Mouse (Mus musculus) testis, adult 10 weeks (tissue): ENCODE measurements around the gene Vsig2. TPM values are rescaled to one million over a fixed set of nuclear protein-coding genes. Genes with fewer than 3 reads are reported as not detected.

Experiments used
- polyA plus RNA-seq: library from polyadenylated mRNA; stranded (reverse); fragments of 350-450 nt; fragmentation: Illumina TruSeq; extraction: RNeasy Lipid Tissue Mini Kit (QIAGEN cat#74804); gene quantifications from one replicate; pipeline ENCODE4 v1.2.3, GENCODE M21; 2014; ENCODE audit warnings: low read depth, low replicate concordance

Gene Vsig2
- not detected for polyA plus RNA-seq

GRCm38 (mm10) chr9:37539170-37540025 is at the start of gene Vsig2:
Gene Vsig2, plus strand, starts transcription at chr9:37539255.

DNA sequence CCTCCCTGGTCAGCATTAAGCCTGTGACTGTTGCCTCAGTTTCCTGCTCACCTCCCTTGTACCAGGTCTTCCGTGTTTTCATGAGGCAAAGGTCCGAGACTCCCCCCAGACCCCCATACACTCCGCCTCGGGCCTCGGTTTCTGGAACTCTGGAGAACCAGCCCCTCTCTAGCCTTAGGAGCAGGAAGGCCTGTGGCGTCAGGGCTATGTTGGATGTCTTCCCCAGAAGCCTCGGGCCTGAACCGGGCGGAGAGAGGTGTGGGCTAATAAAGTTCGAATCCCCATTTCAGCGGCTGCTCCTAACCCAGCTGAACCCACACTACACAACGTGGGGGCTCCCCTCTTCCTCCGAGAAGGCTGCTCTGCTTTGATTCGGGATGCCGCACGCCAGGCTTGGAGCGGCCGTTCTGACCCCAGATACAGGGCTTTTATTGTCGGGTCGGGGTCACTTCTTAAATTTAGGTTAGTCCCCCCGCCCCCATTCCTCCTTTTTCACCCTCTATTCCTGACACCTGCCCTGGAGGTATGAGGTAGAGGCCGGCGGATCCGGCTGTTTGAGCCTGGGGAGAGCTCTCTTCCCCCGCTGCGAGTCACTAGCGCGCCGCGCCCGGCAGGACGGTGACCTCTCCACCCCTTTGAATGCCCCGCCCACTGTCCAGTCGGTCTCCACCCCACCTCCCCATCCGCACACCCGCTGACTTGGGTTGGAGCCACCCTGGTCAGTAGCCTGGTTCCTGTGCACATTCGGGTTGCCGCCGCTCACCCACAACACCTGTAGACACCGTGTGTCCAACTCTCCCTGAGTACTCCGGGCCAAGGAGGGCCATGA is 11.4 kb upstream of the Vsig2 start, which contains the start of gene Esam:
Gene Esam (plus strand): TSS at position 683 of the 829 bp plus-strand sequence.

GRCm38 (mm10) chr9:37552536-37553293 is 13.7 kb downstream of the Vsig2 start, which contains the start of gene Nrgn:
Gene Nrgn, minus strand, starts transcription at chr9:37552904.

GRCm38 (mm10) chr9:37554838-37555748 is 16.0 kb downstream of the Vsig2 start, which contains the start of gene Siae:
Gene Siae, plus strand, starts transcription at chr9:37555698.

Other genes with a start within 250 kb of the Vsig2 start
- 35.5 TPM for gene Ccdc15, start 190.8 kb upstream of the Vsig2 start, polyA plus RNA-seq
- gene Hepacam, start 171.9 kb upstream of the Vsig2 start, polyA plus RNA-seq: 5.7 TPM
- 0.11 TPM for gene Robo4, start 137.4 kb upstream of the Vsig2 start, polyA plus RNA-seq
- gene Robo3, start 106.0 kb upstream of the Vsig2 start, polyA plus RNA-seq: not detected
- 34.6 TPM for gene Msantd2, start 49.9 kb upstream of the Vsig2 start, polyA plus RNA-seq
- 2.3 TPM for gene Esam, start 11.2 kb upstream of the Vsig2 start, polyA plus RNA-seq
- gene Nrgn, start 13.6 kb downstream of the Vsig2 start, polyA plus RNA-seq: 0.20 TPM
- 14.4 TPM for gene Siae, start 16.4 kb downstream of the Vsig2 start, polyA plus RNA-seq
- 4,141 TPM for gene Spa17, start 74.5 kb downstream of the Vsig2 start, polyA plus RNA-seq
- 57.5 TPM for gene Tbrg1, start 118.1 kb downstream of the Vsig2 start, polyA plus RNA-seq
- 0.91 TPM for gene Panx3, start 130.0 kb downstream of the Vsig2 start, polyA plus RNA-seq
- gene Olfr160, start 177.0 kb downstream of the Vsig2 start, polyA plus RNA-seq: not detected
- gene Olfr874, start 205.9 kb downstream of the Vsig2 start, polyA plus RNA-seq: 0.63 TPM
- gene Olfr875, start 232.6 kb downstream of the Vsig2 start, polyA plus RNA-seq: 0.36 TPM